Mouse (Mus musculus): ENCODE measurements at regions not wholly inside any gene's neighbourhood (a gene's known extent, or its start where the extent isn't known, plus 50 kb on each side); places are given as distances from the start of the nearest gene placed in this dataset.
"Not testable (repeated sequence)": the region's sequence is repeated elsewhere in the genome, so short reads cannot be mapped to it uniquely, and the experiment has no call there.

DNA sequence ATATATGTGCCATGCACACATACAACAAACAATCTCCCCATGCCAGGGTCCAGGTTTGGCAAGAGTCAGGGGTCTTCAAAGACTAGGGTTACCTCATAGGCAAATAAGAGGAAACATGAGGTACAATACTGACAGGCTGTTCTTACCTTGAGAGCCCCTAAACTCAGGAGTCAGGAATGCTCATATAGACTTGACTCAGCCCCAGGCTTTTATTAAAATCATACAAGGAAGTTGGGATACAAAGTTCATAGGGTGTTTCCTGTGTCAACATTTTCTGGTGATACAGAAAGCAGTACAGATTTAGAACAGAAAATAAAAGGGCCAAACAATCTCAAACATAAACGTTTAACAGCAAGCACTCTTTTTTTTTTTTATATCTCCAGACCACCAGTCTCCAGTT lies 2102.4 kb upstream of the Aga start:
- H3K27me3 ChIP-seq = no peaks in the 10 kb centered on the region
- no peak overlapping the region for H3K4me3 ChIP-seq (replicated peaks)
- H3K36me3 ChIP-seq = no peaks in the 10 kb centered on the region
- ATAC-seq = no peak
- WGBS = 67% methylated on average over 1 of the region's 1 CpGs
- no peak overlapping the region for H3K27ac ChIP-seq
- H3K4me1 ChIP-seq (replicated peaks) = no peaks in the 10 kb centered on the region
- H3K4me2 ChIP-seq (replicated peaks) = no peak overlapping the region
- H3K9me3 ChIP-seq = no peaks in the 10 kb centered on the region
- H3K9ac ChIP-seq (replicated peaks) = no peak overlapping the region

GRCm38 (mm10) chr8:51428443-51428842 lies 2083.1 kb upstream of the Aga start:
- Histone ChIP-seq H3K27ac (no peak overlapping the region), H3K9me3 (no peaks in the 10 kb centered on the region)
- WGBS = 33% methylated on average over 1 of the region's 1 CpGs

DNA sequence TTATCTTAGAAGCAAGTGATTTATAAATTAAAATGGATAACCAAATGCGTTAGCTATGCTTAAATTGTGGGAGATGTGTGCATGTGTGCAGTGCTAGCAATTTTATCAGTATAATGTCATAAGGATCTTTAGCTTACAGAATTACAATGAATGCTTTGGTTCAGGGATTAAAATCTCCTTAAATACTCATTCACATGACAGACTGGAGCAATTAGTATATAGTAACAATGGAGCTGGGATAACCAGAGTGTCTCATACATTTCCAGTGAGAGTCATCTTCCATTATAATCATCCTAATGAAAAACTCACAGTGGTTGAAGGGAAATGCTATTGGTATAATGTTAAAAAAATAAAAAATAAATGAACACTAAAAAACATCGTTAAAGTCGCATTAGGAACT lies 2082.7 kb upstream of the Aga start:
- H3K4me3 ChIP-seq (replicated peaks) = no peak overlapping the region
- H3K9me3 ChIP-seq = no peaks in the 10 kb centered on the region
- no peak overlapping the region for H3K4me2 ChIP-seq (replicated peaks)
- no peak overlapping the region for H3K9ac ChIP-seq (replicated peaks)
- no peaks in the 10 kb centered on the region for H3K4me1 ChIP-seq (replicated peaks)
- 78% methylated on average over 3 of the region's 3 CpGs for WGBS
- H3K27me3 ChIP-seq = no peaks in the 10 kb centered on the region
- H3K36me3 ChIP-seq = no peaks in the 10 kb centered on the region
- no peak overlapping the region for H3K27ac ChIP-seq
- ATAC-seq = no peak

More at GRCm38 (mm10) chr8:51428443-51428842, 2083.1 kb upstream of the Aga start:
- Histone ChIP-seq H3K27me3 (no peaks in the 10 kb centered on the region), H3K9ac (replicated peaks) (no peak overlapping the region), H3K4me2 (replicated peaks) (no peak overlapping the region), H3K36me3 (no peaks in the 10 kb centered on the region), H3K4me3 (replicated peaks) (no peak overlapping the region), H3K4me1 (replicated peaks) (no peaks in the 10 kb centered on the region)
- no peak for ATAC-seq

- no peak for ATAC-seq
- Histone ChIP-seq H3K9me3 (no peaks in the 10 kb centered on the region), H3K4me2 (replicated peaks) (no peak overlapping the region), H3K4me3 (replicated peaks) (no peak overlapping the region), H3K27ac (no peak overlapping the region), H3K36me3 (no peaks in the 10 kb centered on the region), H3K4me1 (replicated peaks) (no peaks in the 10 kb centered on the region), H3K9ac (replicated peaks) (no peak overlapping the region), H3K27me3 (no peaks in the 10 kb centered on the region)
- 81% methylated on average over 5 of the region's 5 CpGs for WGBS
Observed at GRCm38 (mm10) chr8:51447636-51448035, 2063.9 kb upstream of the Aga start.

GRCm38 (mm10) chr8:51448600-51448999 lies 2062.9 kb upstream of the Aga start:
- 78% methylated on average over 2 of the region's 2 CpGs for WGBS
- H3K9ac ChIP-seq (replicated peaks) = no peak overlapping the region
- H3K27ac ChIP-seq = no peak overlapping the region
- ATAC-seq = no peak
- H3K9me3 ChIP-seq = no peaks in the 10 kb centered on the region
- no peak overlapping the region for H3K4me3 ChIP-seq (replicated peaks)
- no peaks in the 10 kb centered on the region for H3K27me3 ChIP-seq
- H3K36me3 ChIP-seq = no peaks in the 10 kb centered on the region
- no peaks in the 10 kb centered on the region for H3K4me1 ChIP-seq (replicated peaks)
- H3K4me2 ChIP-seq (replicated peaks) = no peak overlapping the region

DNA sequence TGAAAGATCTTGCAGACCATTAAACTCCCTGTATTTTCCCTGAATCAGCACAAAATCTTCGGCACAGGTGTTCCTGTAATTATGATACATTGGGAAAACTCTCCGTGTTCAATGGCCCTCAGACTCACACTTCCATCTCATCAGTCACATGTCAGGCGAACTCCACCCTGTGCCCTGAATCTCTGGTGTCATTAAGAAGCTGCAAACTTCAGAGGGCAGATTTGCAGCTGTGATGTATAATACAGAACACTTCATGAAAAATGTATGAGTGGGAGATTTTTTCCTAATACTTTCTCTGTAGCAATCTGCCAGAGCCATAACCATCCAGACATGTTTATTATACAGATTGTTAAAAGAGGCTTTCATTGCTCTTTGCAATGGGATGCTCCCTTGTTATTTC lies 2032.1 kb upstream of the Aga start:
- no peak overlapping the region for H3K4me3 ChIP-seq (replicated peaks)
- H3K9me3 ChIP-seq = no peaks in the 10 kb centered on the region
- 52% methylated on average over 3 of the region's 3 CpGs for WGBS
- no peaks in the 10 kb centered on the region for H3K4me1 ChIP-seq (replicated peaks)
- no peak overlapping the region for H3K27ac ChIP-seq
- peak; percentile 55 for ATAC-seq
- H3K4me2 ChIP-seq (replicated peaks) = no peak overlapping the region
- H3K36me3 ChIP-seq = no peaks in the 10 kb centered on the region
- H3K27me3 ChIP-seq = no peaks in the 10 kb centered on the region
- H3K9ac ChIP-seq (replicated peaks) = no peak overlapping the region

DNA sequence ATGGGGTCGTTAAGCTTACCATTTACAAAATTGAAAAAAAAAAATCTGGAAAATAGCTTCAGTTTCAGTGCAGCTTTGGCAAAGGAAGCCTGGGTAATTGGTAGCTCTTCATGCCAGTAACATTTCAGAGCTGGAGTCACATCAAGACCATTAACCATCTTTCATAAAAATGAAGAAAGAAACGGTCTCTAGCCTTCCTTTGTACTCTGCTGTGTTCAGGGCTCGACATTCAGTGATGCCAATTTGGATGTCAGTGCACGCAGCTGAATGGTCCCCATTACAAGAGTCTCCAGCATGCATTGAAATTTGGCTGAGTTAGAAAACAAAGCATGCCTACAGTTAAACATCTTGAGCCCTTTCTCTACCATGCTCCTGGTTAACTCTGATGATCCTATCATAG lies 2009.0 kb upstream of the Aga start:
- no peak for ATAC-seq
- no peak overlapping the region for H3K4me2 ChIP-seq (replicated peaks)
- WGBS = 69% methylated on average over 4 of the region's 4 CpGs
- no peak overlapping the region for H3K27ac ChIP-seq
- H3K4me3 ChIP-seq (replicated peaks) = no peak overlapping the region
- no peaks in the 10 kb centered on the region for H3K27me3 ChIP-seq
- no peak overlapping the region for H3K9ac ChIP-seq (replicated peaks)
- H3K4me1 ChIP-seq (replicated peaks) = no peaks in the 10 kb centered on the region
- H3K36me3 ChIP-seq = no peaks in the 10 kb centered on the region
- no peaks in the 10 kb centered on the region for H3K9me3 ChIP-seq

- no peaks in the 10 kb centered on the region for H3K27me3 ChIP-seq
- WGBS = 90% methylated on average over 2 of the region's 2 CpGs
- no peak overlapping the region for H3K4me3 ChIP-seq (replicated peaks)
- H3K27ac ChIP-seq = no peak overlapping the region
- no peaks in the 10 kb centered on the region for H3K4me1 ChIP-seq (replicated peaks)
- no peak overlapping the region for H3K4me2 ChIP-seq (replicated peaks)
- H3K9me3 ChIP-seq = no peaks in the 10 kb centered on the region
- H3K36me3 ChIP-seq = no peaks in the 10 kb centered on the region
- ATAC-seq = no peak
- H3K9ac ChIP-seq (replicated peaks) = no peak overlapping the region
Observed at GRCm38 (mm10) chr8:51523163-51523562, 1988.4 kb upstream of the Aga start.

- 87% methylated on average over 3 of the region's 3 CpGs for WGBS
- H3K27me3 ChIP-seq, ATAC-seq: not testable (repeated sequence)
Observed at GRCm38 (mm10) chr8:51553118-51553517, 1958.4 kb upstream of the Aga start.

More at GRCm38 (mm10) chr8:51553118-51553517, 1958.4 kb upstream of the Aga start:
- H3K36me3 ChIP-seq; H3K27ac ChIP-seq; H3K9ac ChIP-seq (replicated peaks); H3K4me2 ChIP-seq (replicated peaks); H3K4me3 ChIP-seq (replicated peaks); H3K9me3 ChIP-seq; H3K4me1 ChIP-seq (replicated peaks): not testable (repeated sequence)

All from midbrain, embryonic 13.5 days (tissue).